Mouse (Mus musculus) v-Abl transformed pro-B cells (cell line): ENCODE results near the gene Plau.

Source experiments
- in situ Hi-C, 2 experiments: fragments of 400-800 bp; cut with MboI; formaldehyde crosslinking; loops; one replicate each; pipeline ENCODE4 v1.15.1; 2025; ENCODE audit not compliant: unreplicated experiment in 2 of 2

The Plau gene

DNA sequence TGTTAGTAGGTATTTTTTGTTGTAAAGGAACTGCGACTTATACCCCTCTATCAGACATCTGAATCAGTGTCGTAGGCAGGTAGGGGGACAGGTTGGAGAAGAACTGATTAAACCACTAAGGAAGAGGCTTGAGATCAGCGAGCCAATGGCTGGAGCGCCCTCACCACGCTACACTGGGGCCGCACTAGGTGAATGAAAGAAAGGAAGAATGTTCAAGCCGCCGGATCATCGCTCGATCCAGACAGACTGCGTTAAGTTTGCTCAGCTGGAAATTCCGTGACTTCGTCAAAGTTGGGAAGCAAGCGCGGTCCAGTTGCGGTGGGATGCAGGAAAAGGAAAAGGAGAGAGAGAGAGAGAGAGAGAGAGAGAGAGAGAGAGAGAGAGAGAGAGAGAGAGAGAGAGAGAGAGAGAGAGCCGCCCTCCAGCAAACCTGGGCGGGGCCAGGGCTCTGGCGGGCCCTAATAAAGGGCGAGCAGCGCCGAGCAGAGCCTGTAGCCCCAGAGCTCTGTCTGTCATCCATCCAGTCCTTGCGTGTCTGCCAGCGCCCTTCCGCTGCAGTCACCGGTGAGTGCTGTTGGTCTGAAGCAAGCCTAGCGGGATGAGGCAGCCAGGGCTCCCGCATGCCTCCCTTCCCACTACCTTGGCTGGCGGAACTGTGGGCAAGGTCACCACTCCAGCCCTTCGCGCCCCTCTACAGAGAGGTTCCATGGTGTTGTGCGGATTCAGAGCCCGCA lies at the start of gene Plau:
Gene Plau (plus strand): TSS at position 490 of the 734 bp plus-strand sequence.
- in situ Hi-C loops = no loop called here

GRCm38 (mm10) chr14:20788151-20788550 lies 48.3 kb upstream of the Plau start:
- in situ Hi-C loops = no loop called here

GRCm38 (mm10) chr14:20789593-20789992 lies 46.9 kb upstream of the Plau start:
- in situ Hi-C loops = no loop called here

DNA sequence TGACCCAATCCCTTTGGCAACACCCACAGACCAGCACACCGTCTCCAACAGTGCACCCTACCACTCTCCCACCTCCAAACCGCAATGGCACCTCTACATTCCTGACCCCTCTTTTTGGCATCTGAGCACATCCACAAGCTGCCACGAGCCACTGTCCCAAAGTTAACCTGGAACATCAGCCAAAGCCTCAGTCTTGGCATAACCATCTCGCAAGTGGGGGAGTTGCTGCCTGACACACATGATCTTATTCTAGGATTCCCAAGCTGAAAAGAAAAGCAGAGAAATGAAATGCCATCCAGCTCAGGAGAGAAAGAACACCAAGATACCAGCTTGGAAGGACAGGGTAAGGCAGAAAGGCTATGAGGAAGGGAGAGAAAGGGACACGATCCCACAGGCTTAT lies 46.0 kb upstream of the Plau start:
- in situ Hi-C loops = no loop called here

GRCm38 (mm10) chr14:20790996-20791395 lies 45.5 kb upstream of the Plau start:
- in situ Hi-C loops = no loop called here

DNA sequence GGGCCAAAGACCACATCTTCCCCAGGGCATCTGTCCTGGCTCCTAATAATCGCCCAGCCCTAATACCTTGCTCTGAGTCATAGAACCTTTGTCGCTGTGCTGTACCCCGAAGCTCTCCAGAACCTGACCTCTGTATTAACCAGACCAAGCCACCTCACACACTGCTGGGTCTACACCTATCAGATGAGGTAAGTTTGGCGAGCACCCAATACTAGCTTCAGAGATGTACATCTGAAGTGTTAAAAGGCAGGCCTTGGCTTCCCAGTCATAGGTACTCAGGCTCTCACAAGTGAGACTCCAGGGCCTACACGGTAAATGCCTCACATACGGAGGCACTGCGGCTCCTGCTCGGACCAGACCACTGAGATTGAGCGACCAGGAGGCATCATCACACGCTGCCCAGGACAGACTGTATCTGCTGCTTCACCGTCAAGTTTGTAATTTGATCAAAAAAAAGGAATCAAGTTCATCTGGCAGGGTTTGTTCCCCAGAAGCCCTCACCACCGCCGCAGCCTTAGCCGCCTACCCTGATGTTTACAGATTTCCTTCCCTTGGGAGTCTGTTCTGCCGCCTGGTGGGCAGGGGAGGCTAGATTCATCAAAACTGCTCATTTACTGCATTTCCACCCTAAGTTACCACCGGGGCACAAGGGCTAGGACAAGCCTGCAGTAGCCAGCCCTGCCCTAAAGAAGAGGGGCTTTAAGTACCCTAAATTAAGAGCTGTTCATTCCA lies 44.8 kb upstream of the Plau start:
- in situ Hi-C loops = no loop called here

DNA sequence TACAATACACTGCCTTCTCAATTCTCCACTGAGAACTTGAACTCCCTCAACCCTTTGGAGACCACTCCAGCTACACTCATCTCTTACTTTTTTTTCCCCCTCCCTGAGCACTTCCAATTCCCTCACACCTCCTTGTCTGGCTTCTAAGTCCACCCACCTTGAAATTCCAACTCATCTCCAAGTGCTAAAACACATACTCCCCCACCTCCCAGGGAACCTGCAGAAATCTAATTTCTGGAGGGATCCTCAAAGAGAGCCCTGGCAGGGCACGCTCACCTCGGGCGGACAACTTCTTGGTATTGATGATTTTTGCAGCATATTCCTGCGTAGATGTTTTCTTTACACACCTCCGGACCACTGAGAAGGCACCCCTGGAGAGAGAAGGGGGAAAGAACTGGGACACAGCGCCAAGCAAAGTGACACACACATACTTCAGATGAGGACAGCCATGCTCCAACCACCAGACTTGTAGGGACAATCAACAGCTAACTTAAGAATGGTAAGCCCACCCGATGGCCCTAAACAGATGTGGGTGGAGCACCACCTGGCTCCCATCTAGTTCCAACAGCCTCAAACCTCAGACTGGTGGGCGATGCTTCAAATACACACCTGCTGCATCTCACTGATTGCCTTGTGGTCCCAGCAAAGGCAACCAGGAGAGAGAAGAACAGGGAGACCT lies 44.1 kb upstream of the Plau start:
- in situ Hi-C loops = no loop called here

DNA sequence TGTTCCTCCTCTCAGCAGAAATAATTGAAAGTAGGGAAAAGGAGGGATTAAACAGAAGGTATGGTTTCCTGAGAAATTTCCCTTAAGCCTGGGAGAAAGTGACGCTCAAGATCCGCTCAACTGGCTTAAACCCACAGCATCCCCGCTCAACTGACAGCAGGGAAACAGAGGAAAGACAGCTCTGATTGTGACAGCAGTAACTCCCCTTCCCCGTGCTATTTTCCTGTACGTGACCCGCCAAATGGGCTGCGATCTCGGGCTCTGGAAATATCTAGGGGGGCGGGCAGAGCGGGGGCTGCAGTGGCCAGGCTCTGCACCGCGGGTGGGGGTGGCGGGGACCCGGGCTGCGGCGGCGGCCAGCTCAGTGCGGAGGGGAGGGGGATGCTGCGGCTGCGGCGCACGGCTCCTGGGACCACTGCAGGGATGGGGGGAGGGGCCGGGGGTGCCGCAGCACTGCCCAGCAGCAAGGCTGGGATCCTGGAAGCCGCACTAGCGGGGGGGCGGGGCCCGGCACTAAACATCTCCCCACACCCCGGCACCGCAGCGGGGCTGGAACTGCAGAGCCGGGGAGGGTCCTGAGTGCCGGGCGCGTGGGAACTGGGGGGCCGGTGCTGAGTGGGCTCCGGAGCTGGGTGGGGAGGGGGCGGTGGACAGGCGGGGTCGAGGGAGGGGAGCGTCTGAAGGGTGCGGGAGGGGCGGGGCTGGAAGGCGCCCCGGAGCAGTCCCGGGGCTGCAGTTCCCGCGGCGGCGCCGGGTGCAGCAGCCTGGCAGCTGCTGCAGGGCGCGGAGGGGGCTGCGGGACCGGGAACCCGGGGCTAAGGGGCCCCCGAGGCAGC lies 43.3 kb upstream of the Plau start:
- in situ Hi-C loops = no loop called here

DNA sequence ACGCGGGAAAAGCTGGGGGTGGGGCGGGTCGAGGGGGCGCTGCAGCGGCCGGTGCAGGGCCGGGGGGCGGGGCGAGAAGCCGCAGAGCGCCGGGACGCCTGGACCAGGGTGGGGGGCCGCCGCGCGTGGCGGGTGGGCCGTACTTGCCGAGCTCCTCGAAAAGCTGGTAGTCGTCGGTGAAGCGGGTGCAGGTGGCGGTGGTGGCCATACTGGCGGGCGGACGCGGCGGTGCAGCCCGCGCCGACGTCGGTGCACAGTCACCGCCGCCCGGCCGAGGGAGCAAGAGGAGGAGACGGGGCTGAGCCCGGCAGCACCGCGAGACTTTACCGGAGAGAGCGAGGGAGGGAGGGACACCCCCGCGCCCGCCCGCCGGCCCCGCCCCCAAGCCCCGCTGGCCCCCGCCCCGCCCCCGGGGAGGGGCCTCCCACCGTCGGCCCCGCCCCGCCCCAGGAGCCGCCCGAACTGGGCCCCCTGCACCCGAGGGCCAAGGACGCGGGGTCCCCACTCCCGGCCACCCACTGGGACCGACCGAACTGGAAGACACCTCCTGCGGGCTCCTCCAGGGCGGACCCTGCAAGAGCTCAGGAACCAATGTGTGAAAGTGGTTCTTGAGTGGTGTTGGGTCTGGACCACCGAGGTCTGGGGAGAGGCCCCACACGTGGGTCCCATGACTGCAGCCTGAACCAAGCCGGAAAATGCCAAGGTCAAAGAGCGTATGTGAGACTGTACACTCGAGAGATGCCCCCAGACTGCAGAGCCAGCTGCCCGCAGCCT lies 42.5 kb upstream of the Plau start, which contains the start of gene Camk2g:
Gene Camk2g (minus strand): TSS at position 331 of the 774 bp plus-strand sequence.
- in situ Hi-C loops = no loop called here

DNA sequence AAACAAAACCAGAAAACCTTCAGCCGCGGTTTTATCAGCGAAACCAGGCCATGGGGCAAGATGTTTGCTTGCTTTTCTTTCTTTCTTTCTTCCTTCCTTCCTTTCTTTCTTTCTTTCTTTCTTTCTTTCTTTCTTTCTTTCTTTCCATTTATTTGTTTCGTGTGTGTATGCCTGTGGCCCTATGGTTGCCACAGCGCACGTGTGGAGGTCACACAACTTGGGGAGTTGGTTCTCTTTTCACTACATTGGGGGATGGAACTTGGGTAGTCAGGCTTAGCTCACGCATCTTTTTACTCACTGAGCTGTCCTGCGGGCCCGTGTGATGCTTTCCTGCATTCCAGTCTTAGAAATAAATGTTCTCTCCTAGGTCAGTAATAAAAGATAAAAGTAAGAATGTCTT lies 41.9 kb upstream of the Plau start:
- in situ Hi-C loops = no loop called here

DNA sequence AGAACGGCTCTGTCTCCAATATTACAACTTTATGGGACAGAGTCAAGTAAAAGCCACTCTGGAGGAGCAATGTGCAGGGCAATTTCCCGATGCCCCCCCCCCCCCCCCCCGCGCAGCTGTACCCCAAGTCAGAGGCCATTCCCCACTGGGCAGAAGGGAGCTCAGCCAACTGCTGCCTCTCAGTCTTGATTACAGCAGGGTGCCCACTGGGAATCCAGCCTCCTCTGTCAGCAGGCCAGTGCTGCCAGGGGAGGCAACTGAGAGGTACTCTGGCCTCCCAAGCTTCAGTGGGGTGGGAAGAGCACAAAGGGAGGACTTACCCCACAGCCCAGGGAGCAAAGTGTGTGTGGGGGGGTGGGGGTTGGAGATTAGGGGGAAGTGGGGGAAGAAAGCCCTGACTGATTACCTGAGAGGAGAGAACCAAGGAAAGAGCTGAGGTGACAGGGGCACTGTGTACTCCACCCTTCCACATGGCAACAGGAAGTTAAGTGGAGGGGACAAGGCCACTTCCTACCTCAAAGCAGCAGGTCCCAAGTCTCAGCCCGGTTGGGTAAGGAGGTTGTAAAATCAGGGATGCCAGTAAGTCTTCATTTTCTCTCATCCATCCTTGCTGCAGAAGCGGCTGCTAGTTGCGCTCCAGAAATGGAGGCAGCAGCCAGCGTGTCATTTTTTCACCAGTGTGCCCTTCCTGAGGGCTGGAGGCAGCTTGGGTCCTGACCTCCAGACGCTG lies 40.9 kb upstream of the Plau start:
- in situ Hi-C loops = loop anchor here in 1 of 2 experiments (5.0 kb wide), 3 partner anchors 33 to 218 kb away; no protein-coding TSS in a partner anchor

GRCm38 (mm10) chr14:20796170-20796569 lies 40.3 kb upstream of the Plau start:
- in situ Hi-C loops = loop anchor here in 1 of 2 experiments (5.0 kb wide), 3 partner anchors 34 to 219 kb away; no protein-coding TSS in a partner anchor

GRCm38 (mm10) chr14:20796643-20797042 lies 39.8 kb upstream of the Plau start:
- in situ Hi-C loops = loop anchor here in 1 of 2 experiments (5.0 kb wide), 3 partner anchors 34 to 219 kb away; no protein-coding TSS in a partner anchor

DNA sequence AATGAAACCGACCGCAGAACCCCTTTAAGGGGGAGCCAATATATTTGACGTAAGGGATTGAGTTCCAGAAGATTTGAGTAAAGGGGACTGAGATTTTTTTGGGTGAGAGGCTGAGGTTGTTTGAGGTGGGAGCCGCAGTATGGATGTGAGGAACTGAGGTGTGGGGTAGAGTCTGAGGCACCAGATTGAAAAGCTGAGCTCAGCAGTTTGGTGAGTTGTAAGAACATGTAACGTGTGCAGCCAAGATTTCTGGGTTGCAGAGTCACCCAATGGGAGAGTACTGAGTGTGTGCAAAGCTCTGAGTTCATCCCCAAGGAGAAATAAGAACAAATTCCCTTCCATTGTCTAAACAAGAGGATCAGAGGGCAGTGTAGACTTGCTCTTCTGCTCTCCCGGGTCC lies 38.2 kb upstream of the Plau start:
- in situ Hi-C loops = loop anchor here in 1 of 2 experiments (5.0 kb wide), 3 partner anchors 36 to 221 kb away; no protein-coding TSS in a partner anchor

GRCm38 (mm10) chr14:20798761-20799160 lies 37.7 kb upstream of the Plau start:
- in situ Hi-C loops = loop anchor here in 1 of 2 experiments (5.0 kb wide), 3 partner anchors 36 to 221 kb away; no protein-coding TSS in a partner anchor

DNA sequence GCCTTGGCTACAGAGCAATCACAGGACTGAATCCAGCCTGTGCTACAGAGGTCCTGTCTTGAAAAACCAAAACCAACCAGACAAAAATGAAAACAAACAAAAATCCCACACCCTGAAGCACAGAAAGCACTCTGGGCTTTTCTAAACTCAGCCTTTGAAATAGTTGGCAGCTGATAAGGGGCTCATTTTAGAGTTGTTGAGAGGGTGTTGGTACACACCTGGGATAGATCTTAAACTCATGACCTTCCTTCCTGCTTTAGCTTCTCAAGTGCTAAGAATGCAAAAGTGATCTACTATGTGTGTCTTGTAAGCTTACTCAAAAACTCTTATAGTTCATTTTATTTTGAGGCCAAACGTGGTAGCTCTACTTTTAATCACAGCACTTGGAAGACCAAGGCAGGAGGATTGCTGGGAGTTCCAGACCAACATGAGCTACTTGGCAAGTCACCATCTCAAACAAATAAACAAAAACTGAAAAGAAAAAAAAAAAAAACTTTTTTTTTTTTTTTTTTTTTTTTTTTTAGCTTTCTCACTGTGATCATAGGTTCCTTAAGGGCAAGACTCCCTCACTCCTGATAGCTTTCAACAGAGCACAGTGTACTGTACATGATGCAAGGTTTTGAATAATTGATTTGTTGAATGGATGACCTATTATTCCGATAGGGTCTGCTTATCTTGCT lies 33.4 kb upstream of the Plau start:
- in situ Hi-C loops = loop anchor here (5.0 to 10.0 kb wide), 6 partner anchors 36 to 952 kb away; partner anchors contain the start of genes Dusp13 (in 1 of the 2) and Samd8 (in 1 of the 2)

GRCm38 (mm10) chr14:20803606-20803938 lies 32.9 kb upstream of the Plau start:
- in situ Hi-C loops = loop anchor here (5.0 to 10.0 kb wide), 6 partner anchors 36 to 951 kb away; partner anchors contain the start of genes Dusp13 (in 1 of the 2) and Samd8 (in 1 of the 2)

DNA sequence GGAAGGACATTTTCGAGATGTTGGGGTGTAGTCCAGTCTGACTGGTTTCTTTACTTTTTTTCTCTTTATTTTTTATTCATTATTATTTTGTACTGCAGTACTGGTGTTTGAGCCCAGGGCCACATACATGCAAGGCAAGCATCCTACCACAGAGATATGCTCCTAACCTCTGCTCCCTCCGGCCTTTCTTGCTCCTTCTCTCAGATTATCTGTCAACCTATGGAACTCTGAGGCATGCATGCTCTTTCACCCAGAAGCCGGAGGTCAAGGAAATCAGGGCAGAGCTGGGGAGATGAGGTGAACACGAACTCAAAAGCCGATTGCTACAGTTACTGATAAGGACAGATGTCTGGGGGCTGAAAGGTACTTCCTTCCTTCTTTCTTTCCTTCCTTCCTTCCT lies 32.0 kb upstream of the Plau start:
- in situ Hi-C loops = loop anchor here (5.0 to 10.0 kb wide), 6 partner anchors 37 to 950 kb away; partner anchors contain the start of genes Dusp13 (in 1 of the 2) and Samd8 (in 1 of the 2)
